Comparison of ENCODE assay signal across 14 mouse cellular contexts in genomic region chr12:107093326-107093725, GRCm38 (mm10).
DNase-seq lines count a peak whose midpoint lies in the region; ATAC-seq lines count a peak whose summit lies in the region.
"Had no signal": no experiment of that assay in that cellular context is flagged by ENCODE, and none has a peak within 500 bp of the region (broad histone marks: within the 10 kb centered on the region; RNA-seq: fewer than 3 reads in every experiment).

No protein-coding gene starts in this region.

- no peak overlapping the region for H3K27ac ChIP-seq in midbrain, embryonic 16.5 days (ENCODE audit: low read length)
- H3K27ac ChIP-seq: limb, embryonic 12.5 days; lung, embryonic 15.5 days; midbrain, embryonic 13.5 days had no signal

- H3K9me3 ChIP-seq in midbrain, embryonic 16.5 days (replicated peaks; ENCODE audit: control insufficient read depth, low read length, poor library complexity, severe bottlenecking): no peaks in the 10 kb centered on the region; the same call in 1 of the 2 replicates
- H3K9me3 ChIP-seq: limb, embryonic 12.5 days; lung, embryonic 15.5 days had no signal

- H3K9ac ChIP-seq in midbrain, embryonic 16.5 days (ENCODE audit: low read depth, low read length): no peak overlapping the region
- H3K9ac ChIP-seq: limb, embryonic 12.5 days; lung, embryonic 15.5 days; midbrain, embryonic 13.5 days had no signal

- no peaks in the 10 kb centered on the region for H3K36me3 ChIP-seq in midbrain, embryonic 16.5 days (ENCODE audit: control insufficient read depth, insufficient read depth, low read length)
- H3K36me3 ChIP-seq: limb, embryonic 12.5 days; lung, embryonic 15.5 days; midbrain, embryonic 13.5 days had no signal

- 79% methylated on average over 13 of the region's 13 CpGs for WGBS in midbrain, embryonic 16.5 days

- peak; percentile 40 for DNase-seq in heart, adult 11 months
- DNase-seq in heart, adult 18-20 months: no peak
- peak; percentile 58 to 61 for DNase-seq in frontal cortex, postnatal 36 days (ENCODE audit: low spot score in 2 of 2)
- peak; percentile 46 to 53 for DNase-seq in left cerebral cortex, postnatal 14 days (ENCODE audit: low spot score in 2 of 2)
- no peak for DNase-seq in embryo, embryonic 9.5 days (ENCODE audit: extremely low spot score)
- DNase-seq in MN1 (ENCODE audit: low spot score): no peak
- DNase-seq: adrenal gland, postnatal 36 days; gastrocnemius, postnatal 25 days; thymus, postnatal 25 days had no signal

- H3K4me1 ChIP-seq in midbrain, embryonic 16.5 days (ENCODE audit: control insufficient read depth, insufficient read depth, low read length): no peaks in the 10 kb centered on the region
- H3K4me1 ChIP-seq: limb, embryonic 12.5 days; lung, embryonic 15.5 days; midbrain, embryonic 13.5 days had no signal

- intact Hi-C loops in left cerebral cortex, postnatal 14 days (cut with DNase I): no loop called here

- H3K27me3 ChIP-seq in midbrain, embryonic 16.5 days (ENCODE audit: control insufficient read depth, insufficient read depth, low read depth, low read length): no peaks in the 10 kb centered on the region
- H3K27me3 ChIP-seq: lung, embryonic 15.5 days; midbrain, embryonic 13.5 days had no signal

- no peak overlapping the region for H3K4me2 ChIP-seq in midbrain, embryonic 16.5 days (ENCODE audit: low read length)
- H3K4me2 ChIP-seq: limb, embryonic 12.5 days; lung, embryonic 15.5 days; midbrain, embryonic 13.5 days had no signal

- ATAC-seq in activated CD4-positive, CD25-positive, alpha-beta regulatory T cell, adult 4 months: no peak
- ATAC-seq in midbrain, embryonic 16.5 days: no peak
- ATAC-seq: midbrain, embryonic 13.5 days had no signal

- no peak overlapping the region for H3K4me3 ChIP-seq in midbrain, embryonic 16.5 days (ENCODE audit: low read depth, low read length)
- H3K4me3 ChIP-seq: limb, embryonic 12.5 days; lung, embryonic 15.5 days; midbrain, embryonic 13.5 days had no signal

Comparison
In these comparisons a context has a peak if more than half of its experiments do, and no peak if none do; other contexts are left out.
1. DNase-seq: peak in heart, adult 11 months (single experiment), frontal cortex, postnatal 36 days (2 of 2) and left cerebral cortex, postnatal 14 days (2 of 2); none in heart, adult 18-20 months (0 of 2), embryo, embryonic 9.5 days (single experiment) and MN1 (single experiment).